Mouse (Mus musculus) myocyte (in vitro differentiated cells): ENCODE data around the gene Mgst3.

Experiments
- CEBPB ChIP-seq: IDR thresholded peaks from 2 replicates; pipeline ENCODE4 v1.6.1; 2011; ENCODE audit warnings: mild to moderate bottlenecking, moderate library complexity; ENCODE audit not compliant: poor library complexity, insufficient read depth, severe bottlenecking
- E2F4 ChIP-seq: IDR thresholded peaks from one replicate; pipeline ENCODE4 v1.6.1; 2011; ENCODE audit warnings: mild to moderate bottlenecking, control low read depth, moderate library complexity; ENCODE audit not compliant: insufficient read depth
- MAX ChIP-seq: IDR thresholded peaks from one replicate; pipeline ENCODE4 v1.6.1; 2011; ENCODE audit warnings: low read depth, mild to moderate bottlenecking, control low read depth
- MYOD1 ChIP-seq, 3 experiments: IDR thresholded peaks; one replicate each; pipeline ENCODE4 v1.6.1; 2011; ENCODE audit warnings: control low read depth in 2 of 3, low read depth in 2 of 3, mild to moderate bottlenecking in 2 of 3, moderate library complexity in 1 of 3; ENCODE audit not compliant: insufficient read length in 2 of 3, control insufficient read depth in 1 of 3
- MYOG ChIP-seq, 3 experiments: IDR thresholded peaks; one replicate each; pipeline ENCODE4 v1.6.1; 2011; ENCODE audit warnings: control low read depth in 2 of 3, low read depth in 2 of 3, mild to moderate bottlenecking in 2 of 3; ENCODE audit not compliant: insufficient read length in 2 of 3, control insufficient read depth in 1 of 3, insufficient read depth in 1 of 3
- POLR2A ChIP-seq: IDR thresholded peaks from one replicate; pipeline ENCODE4 v1.6.1; 2011; ENCODE audit warnings: low read depth, mild to moderate bottlenecking, control low read depth, moderate library complexity; ENCODE audit not compliant: insufficient read length
- POLR2AphosphoS2 ChIP-seq: IDR thresholded peaks from one replicate; pipeline ENCODE4 v1.6.1; 2011; ENCODE audit warnings: low read depth, control low read depth; ENCODE audit not compliant: insufficient read length
- REST ChIP-seq: IDR thresholded peaks from one replicate; pipeline ENCODE4 v1.6.1; 2011; ENCODE audit warnings: mild to moderate bottlenecking, control low read depth, moderate library complexity; ENCODE audit not compliant: insufficient read depth, insufficient read length
- SRF ChIP-seq: IDR thresholded peaks from one replicate; pipeline ENCODE4 v1.6.1; 2011; ENCODE audit warnings: low read depth; ENCODE audit not compliant: control insufficient read depth, insufficient read length
- TCF12 ChIP-seq: IDR thresholded peaks from one replicate; pipeline ENCODE4 v1.6.1; 2011; ENCODE audit warnings: mild to moderate bottlenecking, control low read depth; ENCODE audit not compliant: poor library complexity, insufficient read depth, severe bottlenecking
- TCF3 ChIP-seq: IDR thresholded peaks from one replicate; pipeline ENCODE4 v1.6.1; 2011; ENCODE audit warnings: low read depth, control low read depth; ENCODE audit not compliant: insufficient read length
- USF1 ChIP-seq: IDR thresholded peaks from one replicate; pipeline ENCODE4 v1.6.1; 2011; ENCODE audit warnings: low read depth, mild to moderate bottlenecking, control low read depth, moderate library complexity

GRCm38 (mm10) chr1:167366621-167367020 is 27.0 kb downstream of the Mgst3 start:
- TF ChIP-seq TCF12: no peak
- no peak for TF ChIP-seq MYOD1 (IDR thresholded peaks at IDR 0.05; ENCODE audit: control insufficient read depth in 1 of 3, insufficient read length in 2 of 3, low read depth in 2 of 3)
- no peak for TF ChIP-seq POLR2A
- no peak for TF ChIP-seq MAX
- TF ChIP-seq MYOG (IDR thresholded peaks at IDR 0.05; ENCODE audit: control insufficient read depth in 1 of 3, insufficient read depth in 1 of 3, insufficient read length in 2 of 3, low read depth in 2 of 3): no peak
- TF ChIP-seq USF1: no peak
- no peak for TF ChIP-seq POLR2AphosphoS2
- TF ChIP-seq E2F4: no peak
- no peak for TF ChIP-seq REST
- TF ChIP-seq CEBPB: no peak
- no peak for TF ChIP-seq TCF3
- no peak for TF ChIP-seq SRF
